Mouse (Mus musculus): ENCODE measurements around the gene Fahd1.

Fahd1 gene

GRCm38 (mm10) chr17:24851381-24852125 is 1.4 kb upstream of the Fahd1 start:
- in situ Hi-C loops (cut with MboI; ENCODE audit: unreplicated experiment in 2 of 2), result no loop called here

- in situ Hi-C loops (cut with MboI; ENCODE audit: unreplicated experiment in 2 of 2), result no loop called here
These were observed 586 bp upstream of the Fahd1 start for GRCm38 (mm10) chr17:24850773-24851127.

GRCm38 (mm10) chr17:24849733-24850064 is 465 bp downstream of the Fahd1 start:
- in situ Hi-C loops (cut with MboI; ENCODE audit: unreplicated experiment in 2 of 2), result no loop called here

- in situ Hi-C loops (cut with MboI; ENCODE audit: unreplicated experiment in 2 of 2), result no loop called here
These were observed 1.5 kb downstream of the Fahd1 start for GRCm38 (mm10) chr17:24848600-24849031.

GRCm38 (mm10) chr17:24847386-24847785 is 2.8 kb downstream of the Fahd1 start:
- in situ Hi-C loops (cut with MboI; ENCODE audit: unreplicated experiment in 2 of 2), result no loop called here

- in situ Hi-C loops (cut with MboI; ENCODE audit: unreplicated experiment in 2 of 2), result no loop called here
These were observed 5.6 kb downstream of the Fahd1 start for GRCm38 (mm10) chr17:24844525-24844924.

GRCm38 (mm10) chr17:24842631-24843030 is 7.5 kb downstream of the Fahd1 start:
- in situ Hi-C loops (cut with MboI; ENCODE audit: unreplicated experiment in 2 of 2), result no loop called here

GRCm38 (mm10) chr17:24841133-24841532 is 9.0 kb downstream of the Fahd1 start:
- in situ Hi-C loops (cut with MboI; ENCODE audit: unreplicated experiment in 2 of 2), result no loop called here

GRCm38 (mm10) chr17:24840341-24840740 is 9.8 kb downstream of the Fahd1 start:
- in situ Hi-C loops (cut with MboI; ENCODE audit: unreplicated experiment in 2 of 2), result no loop called here

- in situ Hi-C loops (cut with MboI; ENCODE audit: unreplicated experiment in 2 of 2), result no loop called here
These were observed 10.3 kb downstream of the Fahd1 start, which contains the start of gene Hagh for GRCm38 (mm10) chr17:24839842-24840241. Hagh (plus strand) TSS chr17:24840143.

GRCm38 (mm10) chr17:24821351-24822280 is 28.5 kb downstream of the Fahd1 start:
- in situ Hi-C loops (cut with MboI; ENCODE audit: unreplicated experiment in 2 of 2), result no loop called here

GRCm38 (mm10) chr17:24819469-24819868 is 30.7 kb downstream of the Fahd1 start:
- in situ Hi-C loops (cut with MboI; ENCODE audit: unreplicated experiment in 2 of 2), result loop anchor here in 1 of 2 experiments (5.0 kb wide), 1 partner anchor 77 kb away; no protein-coding TSS in a partner anchor

- in situ Hi-C loops (cut with MboI; ENCODE audit: unreplicated experiment in 2 of 2), result loop anchor here in 1 of 2 experiments (5.0 kb wide), 1 partner anchor 76 kb away; no protein-coding TSS in a partner anchor
These were observed 32.0 kb downstream of the Fahd1 start for GRCm38 (mm10) chr17:24818172-24818571.

GRCm38 (mm10) chr17:24817503-24817902 is 32.7 kb downstream of the Fahd1 start:
- in situ Hi-C loops (cut with MboI; ENCODE audit: unreplicated experiment in 2 of 2), result loop anchor here in 1 of 2 experiments (5.0 kb wide), 1 partner anchor 75 kb away; no protein-coding TSS in a partner anchor

GRCm38 (mm10) chr17:24815256-24815655 is 34.9 kb downstream of the Fahd1 start:
- in situ Hi-C loops (cut with MboI; ENCODE audit: unreplicated experiment in 2 of 2), result loop anchor here in 1 of 2 experiments (5.0 kb wide), 1 partner anchor 73 kb away; no protein-coding TSS in a partner anchor

- in situ Hi-C loops (cut with MboI; ENCODE audit: unreplicated experiment in 2 of 2), result no loop called here
These were observed 37.9 kb downstream of the Fahd1 start for GRCm38 (mm10) chr17:24812215-24812614.

- in situ Hi-C loops (cut with MboI; ENCODE audit: unreplicated experiment in 2 of 2), result no loop called here
These were observed 39.0 kb downstream of the Fahd1 start for GRCm38 (mm10) chr17:24811211-24811610.

- in situ Hi-C loops (cut with MboI; ENCODE audit: unreplicated experiment in 2 of 2), result no loop called here
These were observed 45.9 kb downstream of the Fahd1 start, which contains the start of gene Meiob for GRCm38 (mm10) chr17:24803952-24804951. Meiob (plus strand) TSS chr17:24804289.

- in situ Hi-C loops (cut with MboI; ENCODE audit: unreplicated experiment in 2 of 2), result no loop called here
These were observed 49.6 kb downstream of the Fahd1 start for GRCm38 (mm10) chr17:24800524-24800923.

GRCm38 (mm10) chr17:24799476-24799875 is 50.7 kb downstream of the Fahd1 start:
- in situ Hi-C loops (cut with MboI; ENCODE audit: unreplicated experiment in 2 of 2), result no loop called here
